Mouse (Mus musculus) heart, adult 2 months (tissue): ENCODE data around the gene Tacr1.
"Not testable (repeated sequence)": the region's sequence is repeated elsewhere in the genome, so short reads cannot be mapped to it uniquely, and the experiment has no call there.

ENCODE experiments used
- CTCF ChIP-seq: fragments of 200-600 bp; IDR thresholded peaks from 2 replicates; pipeline ENCODE4 v1.8.1; 2022; ENCODE audit warnings: antibody characterized with exemption, mild to moderate bottlenecking, moderate library complexity
- EP300 ChIP-seq: fragments of 200-500 bp; IDR thresholded peaks from 2 replicates; pipeline ENCODE4 v1.6.1; 2011; ENCODE audit warnings: low read depth, low read length, control low read depth; ENCODE audit not compliant: insufficient read depth
- POLR2A ChIP-seq: fragments of 200-500 bp; IDR thresholded peaks from 2 replicates; pipeline ENCODE4 v1.6.1; 2011; ENCODE audit warnings: mild to moderate bottlenecking, low read depth, low read length, control low read depth; ENCODE audit not compliant: insufficient read depth

DNA sequence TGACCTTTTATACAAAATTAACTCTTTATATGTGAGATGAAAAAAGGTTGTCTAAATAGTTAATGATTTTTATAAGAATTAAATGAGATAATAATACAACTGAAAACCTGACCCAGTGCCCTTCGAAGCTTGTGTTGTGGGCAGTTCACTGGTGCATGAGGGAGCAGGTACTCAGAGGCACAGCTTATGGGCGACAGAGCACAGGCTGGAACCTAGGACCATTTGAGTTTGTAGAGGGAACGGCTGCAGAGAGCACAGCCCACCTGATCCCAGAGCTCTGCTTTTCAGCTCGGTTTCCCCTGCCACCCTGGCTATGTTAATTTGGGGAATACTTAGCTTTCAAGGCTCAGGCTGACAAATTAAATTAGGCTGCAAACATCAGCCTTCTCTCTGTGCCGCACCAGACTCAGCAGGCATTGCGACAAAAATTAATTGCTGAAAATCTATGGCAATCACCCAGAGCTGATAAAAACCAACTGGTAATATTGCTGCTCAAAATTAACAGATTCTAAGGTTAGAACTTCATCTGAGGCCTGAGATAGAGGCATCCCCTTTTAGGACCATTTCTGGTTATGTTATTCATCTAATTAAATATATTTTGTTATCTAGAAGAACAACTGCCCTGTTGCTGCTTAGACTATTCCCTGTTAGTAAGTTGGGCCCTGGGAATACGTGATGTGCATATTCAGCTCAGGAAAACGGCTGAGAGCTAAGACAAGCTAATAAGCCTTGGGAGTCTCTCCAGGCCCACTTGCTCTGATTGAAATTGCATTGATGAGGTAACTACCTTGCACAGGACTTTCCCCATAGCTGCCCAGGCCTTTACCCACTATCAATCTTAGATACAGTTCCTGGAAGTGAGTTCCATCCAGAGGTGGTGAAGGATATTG, 50.3 kb downstream of the Tacr1 start:
- TF ChIP-seq POLR2A, CTCF, EP300: not testable (repeated sequence)
